Mouse (Mus musculus) CD4-positive, CD25-positive, alpha-beta regulatory T cell, adult 2 months (primary cell): ENCODE results near the gene Oscar.

Source experiments
- DNase-seq: peaks from one replicate; pipeline ENCODE4 v3.0.0-alpha.2; 2012; ENCODE audit warnings: low read depth, low spot score

Gene Oscar

DNA sequence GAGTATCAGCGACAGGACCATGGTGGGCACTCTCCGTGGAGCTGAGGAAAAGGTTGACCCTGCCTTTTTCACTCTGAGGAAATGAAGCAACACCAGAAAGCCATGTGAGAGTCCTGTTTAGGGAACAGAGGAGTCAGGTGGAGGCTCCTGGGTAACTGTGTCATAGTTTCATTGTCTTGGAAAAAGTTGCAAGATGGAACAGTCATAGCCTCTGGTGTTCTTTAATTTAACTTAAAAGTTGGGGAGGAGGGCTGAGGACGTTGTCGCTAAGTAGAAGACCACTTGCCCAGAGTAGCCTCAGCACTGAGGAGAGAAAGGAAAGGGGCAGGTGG lies at the start of gene Oscar:
TSS of gene Oscar (minus strand) at position 101 of the 332 bp plus-strand sequence.
- DNase-seq = no peak

DNA sequence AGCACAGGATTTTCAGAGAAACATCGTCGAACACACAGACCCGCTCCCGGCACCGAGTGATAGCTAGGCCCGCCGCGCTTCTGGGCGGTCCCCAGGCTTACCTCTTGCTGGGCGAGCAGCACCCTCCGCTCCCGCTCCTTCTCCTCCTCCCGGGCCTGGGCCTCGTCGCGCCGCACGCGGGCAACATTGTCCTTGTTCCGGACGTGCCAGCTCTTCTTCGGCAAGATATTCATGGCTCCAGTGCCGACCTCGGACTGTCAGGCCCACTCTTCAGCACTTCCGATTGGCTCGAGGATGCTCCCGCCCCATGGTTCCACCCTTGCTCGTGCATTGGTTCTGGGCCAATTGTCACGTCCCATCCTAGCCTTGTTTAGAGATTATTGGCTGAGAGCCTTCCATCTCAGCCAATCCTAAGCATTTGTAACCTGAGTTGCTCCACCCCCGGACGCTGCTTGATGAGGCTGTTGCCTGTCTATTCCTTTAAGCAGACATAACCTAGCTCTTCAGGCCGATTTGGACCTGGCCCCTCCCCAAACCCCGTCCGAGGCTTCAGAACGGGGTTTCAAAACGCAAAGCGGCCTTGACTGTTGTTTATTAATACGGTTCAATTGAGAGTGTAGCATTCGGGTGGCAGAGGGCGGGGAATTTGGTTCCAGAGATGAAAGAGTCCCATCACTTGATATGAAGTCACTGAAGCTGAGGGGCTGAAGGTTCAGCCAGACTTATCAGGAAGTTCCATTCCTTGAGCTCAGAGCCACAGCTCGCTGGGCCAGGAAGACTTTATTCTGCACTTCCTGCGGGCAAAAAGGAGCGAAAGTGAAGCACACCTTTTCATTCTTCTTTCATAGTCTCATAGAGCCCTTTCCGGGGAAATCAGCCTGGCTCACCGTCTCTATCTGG lies 49.5 kb upstream of the Oscar start, which contains the start of gene Leng1:
TSS of gene Leng1 (minus strand) at position 626 of the 900 bp plus-strand sequence.
- peak; percentile 96 for DNase-seq

- no peak for DNase-seq
Measured at GRCm38 (mm10) chr7:3664524-3665214, 48.7 kb upstream of the Oscar start.

- no peak for DNase-seq
Measured at GRCm38 (mm10) chr7:3658578-3658977, 42.6 kb upstream of the Oscar start.

- DNase-seq = no peak
Measured at GRCm38 (mm10) chr7:3656966-3657365, 41.0 kb upstream of the Oscar start.

DNA sequence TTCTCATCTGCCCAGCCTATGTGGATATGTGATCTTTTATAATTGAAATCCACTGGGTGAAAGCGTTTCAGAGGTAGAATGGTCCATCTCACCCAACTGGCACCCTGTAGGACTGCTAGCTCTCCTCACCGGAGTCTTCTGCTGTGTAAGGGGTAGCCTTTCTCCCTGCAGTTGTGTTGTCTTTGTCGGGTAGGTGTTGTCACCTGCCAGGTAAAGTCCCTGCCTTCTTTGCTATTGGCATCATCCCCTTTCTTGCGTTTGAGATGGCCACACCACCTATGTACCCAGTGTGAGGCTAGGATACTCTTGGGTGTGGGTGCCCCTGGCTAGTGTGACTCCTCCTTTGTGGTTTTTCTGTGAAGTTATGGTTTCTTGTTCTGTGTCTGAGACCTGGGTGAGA lies 30.7 kb upstream of the Oscar start:
- DNase-seq = peak; percentile 8

GRCm38 (mm10) chr7:3646188-3646587 lies 30.2 kb upstream of the Oscar start:
- DNase-seq = peak; percentile 26

- no peak for DNase-seq
Measured at GRCm38 (mm10) chr7:3645488-3646025, 29.6 kb upstream of the Oscar start.

DNA sequence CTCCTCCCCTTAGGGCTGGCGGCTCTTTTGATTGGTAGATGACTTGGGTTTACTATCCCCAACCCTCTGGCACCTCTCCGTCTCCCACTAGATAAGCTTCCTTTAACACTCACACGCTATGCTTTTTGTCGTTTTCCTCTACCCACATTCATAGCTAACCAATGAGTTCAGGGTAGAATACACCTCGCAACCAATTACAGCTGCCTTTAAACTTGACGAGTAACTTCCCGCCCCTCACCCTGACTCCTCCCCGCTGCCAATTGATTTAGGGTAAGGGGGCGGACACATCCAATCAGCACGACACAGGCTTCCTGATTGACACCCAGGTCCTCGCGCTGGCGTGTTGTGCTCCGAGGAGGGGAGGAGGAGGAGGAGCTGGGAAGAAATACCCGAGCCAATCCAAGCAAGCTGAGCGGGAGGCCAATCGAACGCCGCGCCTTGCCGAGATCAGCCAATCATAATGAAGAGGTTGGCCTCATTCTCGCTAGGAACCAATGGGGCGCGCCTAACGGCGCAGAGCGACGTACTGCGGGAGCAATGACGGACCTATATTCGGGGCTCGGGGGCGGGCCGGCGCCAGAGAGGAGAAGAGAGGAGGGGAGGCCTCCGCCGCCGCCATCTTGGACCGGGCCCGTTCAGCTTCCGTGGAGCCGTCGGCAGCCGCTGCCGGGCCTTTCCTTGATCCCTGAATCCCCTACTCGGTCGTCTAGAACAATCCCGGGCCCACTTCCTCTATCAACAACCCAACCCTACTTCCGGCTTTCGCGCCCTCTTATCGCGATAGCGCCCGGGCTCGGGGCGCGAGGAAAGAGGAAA lies 28.9 kb upstream of the Oscar start, which contains the start of gene Cnot3:
TSS of gene Cnot3 (plus strand) at position 597 of the 816 bp plus-strand sequence.
- DNase-seq = peak; percentile 99

DNA sequence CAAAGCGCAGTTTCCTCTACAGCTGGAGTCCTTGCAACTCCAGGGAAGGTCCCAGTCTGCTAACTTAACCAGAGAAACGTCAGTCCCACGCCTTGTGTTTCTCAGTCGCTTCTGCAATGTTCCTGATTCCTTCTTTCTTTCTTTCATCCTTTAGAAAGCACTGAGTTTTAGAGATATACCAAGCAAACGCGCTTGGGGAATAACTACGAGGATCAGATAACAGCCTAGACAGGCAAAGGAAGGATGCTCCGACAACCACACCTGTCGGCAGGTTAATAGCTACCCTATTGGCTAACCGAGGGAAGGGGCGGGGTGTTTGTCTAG lies 28.4 kb upstream of the Oscar start:
- no peak for DNase-seq

- DNase-seq = peak; percentile 7
Measured at GRCm38 (mm10) chr7:3643843-3644242, 27.9 kb upstream of the Oscar start.

DNA sequence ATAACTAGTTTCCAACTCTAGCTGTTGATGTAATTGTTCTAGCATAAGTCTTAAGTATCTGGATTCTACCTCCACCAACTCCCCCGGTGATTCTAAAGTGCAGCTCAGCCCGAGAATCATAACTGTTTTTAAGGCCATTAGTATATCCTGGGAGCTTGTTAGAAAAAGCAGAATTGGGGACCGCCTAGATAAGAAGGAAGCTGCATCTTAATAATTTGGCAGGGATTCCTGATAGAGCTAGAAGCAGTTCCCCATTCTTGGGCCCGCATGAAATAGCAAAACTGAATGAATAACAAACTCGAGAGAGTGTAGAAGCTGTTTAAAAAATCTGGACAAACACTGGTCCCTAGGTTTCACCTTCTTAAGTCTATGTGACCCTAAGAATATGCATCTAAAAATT lies 27.5 kb upstream of the Oscar start:
- no peak for DNase-seq

DNA sequence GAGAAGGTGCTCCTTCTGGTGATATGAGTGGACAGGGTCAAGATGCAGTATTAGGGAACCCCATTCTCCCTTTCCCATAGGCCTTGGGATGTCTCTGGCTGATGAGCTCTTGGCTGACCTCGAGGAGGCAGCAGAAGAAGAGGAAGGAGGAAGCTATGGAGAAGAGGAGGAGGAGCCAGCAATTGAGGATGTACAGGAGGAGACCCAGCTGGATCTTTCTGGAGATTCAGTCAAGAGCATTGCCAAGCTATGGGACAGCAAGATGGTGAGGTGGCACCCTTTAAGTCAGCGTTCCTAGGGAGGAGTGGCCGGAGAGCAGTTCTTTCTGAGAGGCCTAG lies 14.5 kb upstream of the Oscar start:
- DNase-seq = no peak

DNA sequence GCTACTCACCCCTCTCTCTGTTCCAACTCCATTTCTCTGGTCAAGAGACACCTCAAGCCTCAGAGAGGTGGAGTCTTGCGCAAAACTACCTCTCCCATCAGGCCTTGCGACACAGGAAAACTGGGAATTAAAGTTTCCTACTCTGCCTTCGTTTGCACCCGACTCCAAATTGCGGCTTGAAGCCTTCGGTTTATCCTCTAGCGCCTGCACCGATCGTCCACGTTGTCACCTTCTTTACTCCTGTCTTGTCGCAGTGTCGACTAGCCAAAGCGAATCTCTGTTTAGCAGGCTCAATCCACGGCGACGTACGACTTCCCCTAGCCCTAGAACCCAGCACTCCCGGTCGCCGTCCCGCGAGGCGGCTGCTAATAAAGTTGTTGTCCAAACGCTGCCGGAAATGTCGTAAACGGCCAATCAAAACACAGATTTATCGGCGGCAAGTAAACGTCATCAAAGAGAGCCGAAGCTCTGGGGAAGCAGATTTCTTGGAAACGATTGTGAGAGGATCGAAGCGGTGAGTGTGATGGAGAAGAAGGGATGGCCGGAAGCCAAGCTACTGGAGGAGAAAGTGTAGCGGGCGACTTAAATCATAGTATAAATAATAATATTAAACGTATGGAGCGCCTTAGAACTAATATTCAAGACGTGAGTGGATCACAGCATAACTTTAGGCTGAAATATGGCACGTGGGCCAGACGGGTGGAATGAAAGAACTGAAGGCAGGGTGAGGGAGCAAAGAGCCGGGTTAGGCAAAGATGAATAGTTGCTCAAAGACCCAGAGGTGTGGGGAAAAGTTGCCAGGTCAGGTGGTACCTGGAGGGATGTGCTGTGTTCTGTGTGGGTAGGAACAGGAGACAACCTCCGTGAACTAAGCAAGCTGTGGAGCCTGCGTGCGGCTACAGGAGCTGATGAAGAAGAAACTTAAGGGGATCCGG lies 13.9 kb upstream of the Oscar start, which contains the start of the genes Tfpt and Prpf31:
TSS of gene Tfpt (minus strand) at position 387 of the 935 bp plus-strand sequence.
TSS of gene Prpf31 (plus strand) at position 443 of the 935 bp plus-strand sequence.
- DNase-seq = peak; percentile 94

DNA sequence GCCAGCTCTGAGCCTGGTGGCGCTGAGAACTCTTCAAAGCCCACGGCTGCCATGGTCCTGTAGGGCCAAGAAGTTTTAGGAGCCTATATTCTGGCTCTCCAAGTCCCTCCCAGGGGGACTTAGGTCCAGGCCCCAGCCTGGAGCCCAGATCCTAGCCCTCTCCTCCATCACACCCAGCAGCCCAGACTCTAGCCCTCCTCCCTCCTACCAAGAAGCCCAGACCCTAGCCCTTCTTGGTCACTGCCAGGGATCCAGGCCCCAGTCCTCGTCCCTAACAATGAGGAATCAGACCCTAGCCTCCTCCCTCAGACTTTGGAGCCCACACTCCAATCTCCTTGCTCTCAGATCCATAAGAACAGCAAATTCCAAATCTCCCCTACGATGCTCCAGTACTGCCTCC lies 13.1 kb upstream of the Oscar start:
- no peak for DNase-seq

GRCm38 (mm10) chr7:3617242-3617995 lies 1.5 kb upstream of the Oscar start, which contains the start of gene Ndufa3:
Gene Ndufa3, plus strand, starts transcription at chr7:3617373.
- peak; percentile 95 for DNase-seq

- DNase-seq = no peak
Measured at GRCm38 (mm10) chr7:3616389-3617241, 658 bp upstream of the Oscar start.

- DNase-seq = no peak
Measured at GRCm38 (mm10) chr7:3614021-3614420, 1.9 kb downstream of the Oscar start.

- no peak for DNase-seq
Measured at GRCm38 (mm10) chr7:3611006-3611405, 5.0 kb downstream of the Oscar start.
